Mouse (Mus musculus): ENCODE measurements around the gene Crybg1. TPM values are rescaled to one million over a fixed set of nuclear protein-coding genes. Genes with fewer than 3 reads are reported as not detected.

The Crybg1 gene
- polyA plus RNA-seq, 1 experiment from 2014 or later: 1.0 TPM

GRCm38 (mm10) chr10:44069131-44069530 is 79.5 kb downstream of the Crybg1 start:
- Histone ChIP-seq H3K36me3 (ENCODE audit: control insufficient read depth, insufficient read depth) (no peaks in the 10 kb centered on the region), H3K9me3 (replicated peaks; ENCODE audit: control insufficient read depth, low read length) (no peaks in the 10 kb centered on the region), H3K9ac (ENCODE audit: low read depth, low read length) (no peak overlapping the region), H3K4me3 (ENCODE audit: low read depth, low read length) (no peak overlapping the region), H3K4me2 (ENCODE audit: low read depth, low read length) (no peak overlapping the region), H3K27ac (ENCODE audit: low read length) (no peak overlapping the region), H3K4me1 (ENCODE audit: control insufficient read depth, low read depth, low read length) (no peaks in the 10 kb centered on the region; the same call in 1 of the 2 replicates), H3K27me3 (ENCODE audit: control insufficient read depth, insufficient read depth, low read depth, low read length) (no peaks in the 10 kb centered on the region)
- peak; percentile 41; the same call in 1 of the 2 replicates for ATAC-seq (ENCODE audit: low read depth)
- 22% methylated on average over 7 of the region's 7 CpGs for WGBS (ENCODE audit: insufficient replicate concordance)

- WGBS (ENCODE audit: insufficient replicate concordance): 72% methylated on average over 6 of the region's 6 CpGs
- no peak overlapping the region for H3K4me2 ChIP-seq (ENCODE audit: low read depth, low read length)
- ATAC-seq (ENCODE audit: low read depth): no peak
- H3K4me3 ChIP-seq (ENCODE audit: low read depth, low read length): no peak overlapping the region
- H3K9ac ChIP-seq (ENCODE audit: low read depth, low read length): no peak overlapping the region
- H3K4me1 ChIP-seq (ENCODE audit: control insufficient read depth, low read depth, low read length): no peaks in the 10 kb centered on the region; the same call in 1 of the 2 replicates
- H3K9me3 ChIP-seq (replicated peaks; ENCODE audit: control insufficient read depth, low read length): no peaks in the 10 kb centered on the region
- H3K27ac ChIP-seq (ENCODE audit: low read length): no peak overlapping the region
- H3K27me3 ChIP-seq (ENCODE audit: control insufficient read depth, insufficient read depth, low read depth, low read length): no peaks in the 10 kb centered on the region
- H3K36me3 ChIP-seq (ENCODE audit: control insufficient read depth, insufficient read depth): no peaks in the 10 kb centered on the region
These were observed 82.7 kb downstream of the Crybg1 start for GRCm38 (mm10) chr10:44065848-44066360.

- H3K4me2 ChIP-seq (ENCODE audit: low read depth, low read length): no peak overlapping the region
- no peaks in the 10 kb centered on the region for H3K9me3 ChIP-seq (replicated peaks; ENCODE audit: control insufficient read depth, low read length)
- H3K4me3 ChIP-seq (ENCODE audit: low read depth, low read length): no peak overlapping the region
- H3K36me3 ChIP-seq (ENCODE audit: control insufficient read depth, insufficient read depth): no peaks in the 10 kb centered on the region
- no peak overlapping the region for H3K9ac ChIP-seq (ENCODE audit: low read depth, low read length)
- H3K4me1 ChIP-seq (ENCODE audit: control insufficient read depth, low read depth, low read length): no peaks in the 10 kb centered on the region
- H3K27ac ChIP-seq (ENCODE audit: low read length): no peak overlapping the region
- WGBS (ENCODE audit: insufficient replicate concordance): 76% methylated on average over 4 of the region's 4 CpGs
- H3K27me3 ChIP-seq (ENCODE audit: control insufficient read depth, insufficient read depth, low read depth, low read length): no peaks in the 10 kb centered on the region
- ATAC-seq (ENCODE audit: low read depth): no peak
These were observed 85.7 kb downstream of the Crybg1 start for GRCm38 (mm10) chr10:44062981-44063380.

- Histone ChIP-seq H3K9ac (ENCODE audit: low read depth, low read length) (no peak overlapping the region), H3K27ac (ENCODE audit: low read length) (no peak overlapping the region), H3K4me1 (ENCODE audit: control insufficient read depth, low read depth, low read length) (no peaks in the 10 kb centered on the region), H3K4me3 (ENCODE audit: low read depth, low read length) (no peak overlapping the region), H3K9me3 (replicated peaks; ENCODE audit: control insufficient read depth, low read length) (no peaks in the 10 kb centered on the region), H3K36me3 (ENCODE audit: control insufficient read depth, insufficient read depth) (no peaks in the 10 kb centered on the region), H3K27me3 (ENCODE audit: control insufficient read depth, insufficient read depth, low read depth, low read length) (no peaks in the 10 kb centered on the region), H3K4me2 (ENCODE audit: low read depth, low read length) (no peak overlapping the region)
- ATAC-seq (ENCODE audit: low read depth): no peak
- WGBS (ENCODE audit: insufficient replicate concordance): 66% methylated on average over 6 of the region's 6 CpGs
These were observed 97.7 kb downstream of the Crybg1 start for GRCm38 (mm10) chr10:44050913-44051312.

GRCm38 (mm10) chr10:44044727-44045126 is 103.9 kb downstream of the Crybg1 start:
- no peaks in the 10 kb centered on the region for H3K36me3 ChIP-seq (ENCODE audit: control insufficient read depth, insufficient read depth)
- H3K27me3 ChIP-seq (ENCODE audit: control insufficient read depth, insufficient read depth, low read depth, low read length): no peaks in the 10 kb centered on the region
- 58% methylated on average over 4 of the region's 4 CpGs for WGBS (ENCODE audit: insufficient replicate concordance)
- H3K9ac ChIP-seq (ENCODE audit: low read depth, low read length): no peak overlapping the region
- ATAC-seq (ENCODE audit: low read depth): no peak
- H3K4me1 ChIP-seq (ENCODE audit: control insufficient read depth, low read depth, low read length): no peaks in the 10 kb centered on the region
- no peak overlapping the region for H3K4me3 ChIP-seq (ENCODE audit: low read depth, low read length)
- no peak overlapping the region for H3K4me2 ChIP-seq (ENCODE audit: low read depth, low read length)
- no peak overlapping the region for H3K27ac ChIP-seq (ENCODE audit: low read length)
- H3K9me3 ChIP-seq (replicated peaks; ENCODE audit: control insufficient read depth, low read length): no peaks in the 10 kb centered on the region

GRCm38 (mm10) chr10:44043630-44044029 is 105.0 kb downstream of the Crybg1 start:
- H3K4me2 ChIP-seq (ENCODE audit: low read depth, low read length): no peak overlapping the region
- no peak overlapping the region for H3K9ac ChIP-seq (ENCODE audit: low read depth, low read length)
- H3K27ac ChIP-seq (ENCODE audit: low read length): no peak overlapping the region
- H3K4me1 ChIP-seq (ENCODE audit: control insufficient read depth, low read depth, low read length): no peaks in the 10 kb centered on the region
- no peaks in the 10 kb centered on the region for H3K9me3 ChIP-seq (replicated peaks; ENCODE audit: control insufficient read depth, low read length)
- H3K36me3 ChIP-seq (ENCODE audit: control insufficient read depth, insufficient read depth): no peaks in the 10 kb centered on the region
- 34% methylated on average over 7 of the region's 7 CpGs for WGBS (ENCODE audit: insufficient replicate concordance)
- no peak overlapping the region for H3K4me3 ChIP-seq (ENCODE audit: low read depth, low read length)
- ATAC-seq (ENCODE audit: low read depth): no peak
- H3K27me3 ChIP-seq (ENCODE audit: control insufficient read depth, insufficient read depth, low read depth, low read length): no peaks in the 10 kb centered on the region

GRCm38 (mm10) chr10:44039185-44039584 is 109.5 kb downstream of the Crybg1 start:
- no peaks in the 10 kb centered on the region for H3K36me3 ChIP-seq (ENCODE audit: control insufficient read depth, insufficient read depth)
- H3K4me1 ChIP-seq (ENCODE audit: control insufficient read depth, low read depth, low read length): no peaks in the 10 kb centered on the region
- no peaks in the 10 kb centered on the region for H3K27me3 ChIP-seq (ENCODE audit: control insufficient read depth, insufficient read depth, low read depth, low read length)

GRCm38 (mm10) chr10:44037918-44038544 is 110.6 kb downstream of the Crybg1 start:
- 22% methylated on average over 11 of the region's 11 CpGs for WGBS (ENCODE audit: insufficient replicate concordance)
- H3K36me3 ChIP-seq (ENCODE audit: control insufficient read depth, insufficient read depth): no peaks in the 10 kb centered on the region
- ATAC-seq (ENCODE audit: low read depth): no peak

More at GRCm38 (mm10) chr10:44039185-44039584, 109.5 kb downstream of the Crybg1 start:
- no peak for ATAC-seq (ENCODE audit: low read depth)
- H3K27ac ChIP-seq (ENCODE audit: low read length): no peak overlapping the region
- H3K4me3 ChIP-seq (ENCODE audit: low read depth, low read length): no peak overlapping the region
- H3K9me3 ChIP-seq (replicated peaks; ENCODE audit: control insufficient read depth, low read length): no peaks in the 10 kb centered on the region
- WGBS (ENCODE audit: insufficient replicate concordance): 51% methylated on average over 2 of the region's 2 CpGs
- H3K9ac ChIP-seq (ENCODE audit: low read depth, low read length): no peak overlapping the region
- H3K4me2 ChIP-seq (ENCODE audit: low read depth, low read length): no peak overlapping the region

GRCm38 (mm10) chr10:44029566-44029965 is 119.1 kb downstream of the Crybg1 start:
- Histone ChIP-seq H3K9me3 (replicated peaks; ENCODE audit: control insufficient read depth, low read length) (no peaks in the 10 kb centered on the region), H3K4me1 (ENCODE audit: control insufficient read depth, low read depth, low read length) (no peaks in the 10 kb centered on the region), H3K4me3 (ENCODE audit: low read depth, low read length) (no peak overlapping the region), H3K27me3 (ENCODE audit: control insufficient read depth, insufficient read depth, low read depth, low read length) (no peaks in the 10 kb centered on the region), H3K4me2 (ENCODE audit: low read depth, low read length) (no peak overlapping the region), H3K36me3 (ENCODE audit: control insufficient read depth, insufficient read depth) (no peaks in the 10 kb centered on the region), H3K9ac (ENCODE audit: low read depth, low read length) (no peak overlapping the region), H3K27ac (ENCODE audit: low read length) (no peak overlapping the region)
- WGBS (ENCODE audit: insufficient replicate concordance): 19% methylated on average over 3 of the region's 3 CpGs
- no peak for ATAC-seq (ENCODE audit: low read depth)

More at GRCm38 (mm10) chr10:44037918-44038544, 110.6 kb downstream of the Crybg1 start:
- Histone ChIP-seq H3K4me2 (ENCODE audit: low read depth, low read length) (0 out of 2 replicates have a peak overlapping the region, but pooled peaks have one; percentile 15), H3K9me3 (replicated peaks; ENCODE audit: control insufficient read depth, low read length) (no peaks in the 10 kb centered on the region), H3K4me1 (ENCODE audit: control insufficient read depth, low read depth, low read length) (no peaks in the 10 kb centered on the region), H3K4me3 (ENCODE audit: low read depth, low read length) (no peak overlapping the region), H3K9ac (ENCODE audit: low read depth, low read length) (no peak overlapping the region), H3K27me3 (ENCODE audit: control insufficient read depth, insufficient read depth, low read depth, low read length) (no peaks in the 10 kb centered on the region), H3K27ac (ENCODE audit: low read length) (no peak overlapping the region)
